Mouse (Mus musculus) lung, embryonic 14.5 days (tissue): Measurements from ENCODE around the gene Ccdc184. TPM values are rescaled to one million over a fixed set of nuclear protein-coding genes. Genes with fewer than 3 reads are reported as not detected.

Experiments used
- ATAC-seq: fragments of 200-750 bp; cut with Nextera tagmentation; 2 replicates; pipeline ENCODE4 v1.8.0; 2017; ENCODE audit warnings: mild to moderate bottlenecking, moderate TSS enrichment, moderate library complexity; ENCODE audit not compliant: insufficient read depth
- DNase-seq: peaks from one replicate; pipeline ENCODE4 v3.0.0-alpha.2; 2015
- H3K27ac ChIP-seq: fragments of 300-500 bp; sonication (generic); 2 replicates; pipeline ENCODE4 v1.5.1; 2014; ENCODE audit warnings: low read depth, mild to moderate bottlenecking, moderate library complexity
- H3K27me3 ChIP-seq: fragments of 300-500 bp; sonication (generic); 2 replicates; pipeline ENCODE4 v1.6.1; 2014; ENCODE audit warnings: low read length, control low read depth; ENCODE audit not compliant: insufficient read depth
- H3K36me3 ChIP-seq: fragments of 300-500 bp; sonication (generic); 2 replicates; pipeline ENCODE4 v1.6.1; 2014; ENCODE audit warnings: control low read depth; ENCODE audit not compliant: insufficient read depth
- H3K4me1 ChIP-seq: fragments of 300-500 bp; sonication (generic); 2 replicates; pipeline ENCODE4 v1.6.1; 2014; ENCODE audit warnings: antibody characterized with exemption, control low read depth; ENCODE audit not compliant: insufficient read depth
- H3K4me2 ChIP-seq: fragments of 300-500 bp; sonication (generic); 2 replicates; pipeline ENCODE4 v1.6.1; 2014; ENCODE audit warnings: mild to moderate bottlenecking
- H3K4me3 ChIP-seq: fragments of 300-500 bp; sonication (generic); 2 replicates; pipeline ENCODE4 v1.5.1; 2014; ENCODE audit warnings: low read depth, low read length
- H3K9ac ChIP-seq: fragments of 300-500 bp; sonication (generic); 2 replicates; pipeline ENCODE4 v1.6.1; 2014
- H3K9me3 ChIP-seq: fragments of 300-500 bp; sonication (generic); 2 replicates; pipeline ENCODE4 v1.6.1; 2016; ENCODE audit warnings: low read depth, low read length, control low read depth
- CTCF ChIP-seq: IDR thresholded peaks from 2 replicates; pipeline ENCODE4 v1.5.1; 2016; ENCODE audit warnings: antibody characterized with exemption, low read depth
- WGBS: fragments of 180-500 bp; shearing (Covaris S2); extraction: QIAGEN DNeasy Blood & Tissue Kit; methylation state at CpG from one replicate; pipeline ENCODE4 v1.1.7; 2014; 5-methylcytosine and 5-hydroxymethylcytosine counted together
- polyA plus RNA-seq: library from polyadenylated mRNA; unstranded; fragments of >200 nt; fragmentation: Nextera tagmentation; extraction: Ambion mirVana; gene quantifications from 2 replicates; pipeline ENCODE4 v1.2.1, GENCODE M21; 2014

The Ccdc184 gene
- polyA plus RNA-seq, 1 experiment from 2014 or later: not detected

GRCm38 (mm10) chr15:98180567-98181131, 13.7 kb downstream of the Ccdc184 start:
- WGBS: 7% methylated on average over 26 of the region's 26 CpGs
- no peaks in the 10 kb centered on the region for H3K36me3 ChIP-seq
- ATAC-seq (no peak), DNase-seq (no peak)
- peak overlapping the region; percentile 47 for H3K4me3 ChIP-seq
- H3K27ac ChIP-seq: peak overlapping the region; percentile 58; the same call in 1 of the 2 replicates
- H3K9me3 ChIP-seq: no peaks in the 10 kb centered on the region
- TF ChIP-seq CTCF: no peak
- H3K27me3 ChIP-seq: 0 out of 2 replicates have a peak, but pooled peaks cover 4% of the 10 kb centered on the region
- peak overlapping the region; percentile 40 for H3K9ac ChIP-seq
- peak overlapping the region; percentile 73 for H3K4me2 ChIP-seq
- H3K4me1 ChIP-seq: 0 out of 2 replicates have a peak, but pooled peaks cover 3% of the 10 kb centered on the region

- Histone ChIP-seq H3K4me1 (0 out of 2 replicates have a peak, but pooled peaks cover 3% of the 10 kb centered on the region), H3K4me2 (peak overlapping the region; percentile 73), H3K9me3 (no peaks in the 10 kb centered on the region), H3K9ac (peak overlapping the region; percentile 40), H3K27me3 (0 out of 2 replicates have a peak, but pooled peaks cover 4% of the 10 kb centered on the region), H3K27ac (peak overlapping the region; percentile 50; the same call in 1 of the 2 replicates), H3K36me3 (no peaks in the 10 kb centered on the region), H3K4me3 (peak overlapping the region; percentile 47)
- ATAC-seq (peak; percentile 98), DNase-seq (peak; percentile 93)
- WGBS: under 1% methylated on average over 30 of the region's 30 CpGs
- TF ChIP-seq CTCF: peak; percentile 85
These were observed 14.3 kb downstream of the Ccdc184 start for GRCm38 (mm10) chr15:98181132-98181711.

GRCm38 (mm10) chr15:98181856-98182570, 15.1 kb downstream of the Ccdc184 start:
- Histone ChIP-seq H3K36me3 (no peaks in the 10 kb centered on the region), H3K4me2 (no peak overlapping the region; the same call in 1 of the 2 replicates), H3K4me3 (no peak overlapping the region), H3K27me3 (0 out of 2 replicates have a peak, but pooled peaks cover 4% of the 10 kb centered on the region), H3K9ac (no peak overlapping the region), H3K9me3 (no peaks in the 10 kb centered on the region), H3K4me1 (0 out of 2 replicates have a peak, but pooled peaks cover 3% of the 10 kb centered on the region), H3K27ac (no peak overlapping the region)
- DNase-seq: no peak
- ATAC-seq: no peak
- 61% methylated on average over 12 of the region's 12 CpGs for WGBS
- TF ChIP-seq CTCF: no peak

GRCm38 (mm10) chr15:98184456-98184855, 17.5 kb downstream of the Ccdc184 start:
- DNase-seq: peak; percentile 16

GRCm38 (mm10) chr15:98195442-98195841, 28.5 kb downstream of the Ccdc184 start, which contains the start of gene Olfr288:
Gene Olfr288 (minus strand): TSS chr15:98195542.
- Histone ChIP-seq H3K4me2 (no peak within 1 kb of the TSS), H3K36me3 (no peaks in the 10 kb centered on the region), H3K27me3 (no peaks in the 10 kb centered on the region), H3K27ac (no peak within 1 kb of the TSS), H3K9ac (no peak within 1 kb of the TSS), H3K4me1 (no peaks in the 10 kb centered on the region), H3K4me3 (no peak within 1 kb of the TSS), H3K9me3 (no peaks in the 10 kb centered on the region)
- ATAC-seq: no peak
- no peak for DNase-seq
- WGBS: 59% methylated on average over 3 of the region's 3 CpGs
- no peak for TF ChIP-seq CTCF

More at GRCm38 (mm10) chr15:98184456-98184855, 17.5 kb downstream of the Ccdc184 start:
- 0 out of 2 replicates have a peak, but pooled peaks cover under 1% of the 10 kb centered on the region for H3K27me3 ChIP-seq
- 48% methylated on average over 4 of the region's 4 CpGs for WGBS
- H3K4me2 ChIP-seq: no peak overlapping the region
- TF ChIP-seq CTCF: no peak
- H3K9ac ChIP-seq: no peak overlapping the region
- H3K27ac ChIP-seq: no peak overlapping the region
- ATAC-seq: no peak
- no peaks in the 10 kb centered on the region for H3K36me3 ChIP-seq
- H3K4me1 ChIP-seq: 0 out of 2 replicates have a peak, but pooled peaks cover 3% of the 10 kb centered on the region
- H3K4me3 ChIP-seq: no peak overlapping the region
- H3K9me3 ChIP-seq: no peaks in the 10 kb centered on the region

GRCm38 (mm10) chr15:98209676-98210075, 42.7 kb downstream of the Ccdc184 start:
- Histone ChIP-seq H3K9me3 (no peaks in the 10 kb centered on the region), H3K27ac (no peak overlapping the region), H3K36me3 (no peaks in the 10 kb centered on the region), H3K9ac (no peak overlapping the region), H3K4me1 (no peaks in the 10 kb centered on the region), H3K27me3 (no peaks in the 10 kb centered on the region), H3K4me2 (no peak overlapping the region), H3K4me3 (no peak overlapping the region)
- ATAC-seq (no peak), DNase-seq (no peak)
- no peak for TF ChIP-seq CTCF
- WGBS: 70% methylated on average over 7 of the region's 7 CpGs
